Mouse (Mus musculus): ENCODE measurements around the gene Olfr1357.

GRCm38 (mm10) chr10:78583347-78583746 lies 34.5 kb downstream of the Olfr1357 start:
- TF ChIP-seq CTCF (IDR thresholded peaks at IDR 0.05) (no peak), POLR2A (IDR thresholded peaks at IDR 0.05; ENCODE audit: insufficient read depth, low read depth, low read length) (no peak), EP300 (IDR thresholded peaks at IDR 0.05; ENCODE audit: insufficient read depth, low read depth, low read length) (no peak)

Measured in heart, adult 2 months (tissue).